Mouse (Mus musculus): Measurements from ENCODE around the gene Gm43720. TPM values are rescaled to one million over a fixed set of nuclear protein-coding genes. Genes with fewer than 3 reads are reported as not detected.

Gene Gm43720
- total RNA-seq, 2 experiments from 2014 or later = not detected

DNA sequence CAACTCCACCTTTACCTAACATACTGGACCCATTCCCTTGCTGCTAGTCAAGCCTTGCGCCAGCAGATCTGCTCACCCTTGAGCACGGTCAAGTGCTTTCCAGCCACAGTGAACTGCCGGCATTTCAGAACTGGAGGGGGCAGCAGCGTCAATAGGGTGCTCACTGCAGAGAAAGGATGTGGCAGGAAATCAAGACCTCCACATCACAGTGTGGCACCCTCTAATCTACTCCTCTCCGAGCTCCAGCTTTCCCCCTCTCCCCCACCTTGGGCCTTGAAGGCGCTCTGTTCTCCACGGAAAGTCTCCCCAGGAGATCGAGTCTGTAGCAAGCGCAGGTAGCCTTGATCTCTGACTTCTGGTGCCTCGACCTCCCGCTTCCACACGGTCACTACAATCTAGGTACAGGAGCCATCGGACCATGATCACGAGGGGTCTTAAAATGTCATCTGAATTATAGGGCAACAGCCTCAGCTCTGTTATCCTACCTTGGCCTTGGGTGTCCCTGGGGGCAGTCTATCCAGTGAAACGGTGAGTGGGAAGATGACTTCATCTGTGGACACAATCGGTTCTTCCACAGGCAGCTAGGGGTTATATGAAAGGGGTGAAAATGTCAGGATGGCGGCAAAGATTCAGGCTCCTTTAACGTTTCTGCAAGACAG, 17.0 kb downstream of the Gm43720 start:
- no peak for ATAC-seq (replicated peaks; ENCODE audit: poor library complexity)

DNA sequence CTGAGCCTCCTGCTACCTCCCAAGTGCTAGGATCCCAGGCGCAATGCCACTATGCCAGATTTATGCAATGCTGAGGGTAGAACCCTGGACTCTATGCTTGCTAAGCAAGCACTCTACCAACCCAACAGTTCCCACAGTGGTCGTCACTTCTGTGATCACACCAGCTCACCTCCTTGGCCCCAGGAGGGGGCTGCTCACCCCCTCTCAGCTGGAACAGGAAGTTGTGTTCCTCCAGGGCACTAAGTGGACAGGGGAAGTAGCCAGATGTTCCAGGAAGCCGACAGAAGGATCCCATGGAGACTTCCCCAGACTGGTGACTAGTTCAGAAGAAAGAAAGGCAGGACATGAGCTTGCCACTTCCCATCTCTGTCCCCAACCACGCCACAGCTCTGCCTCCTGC, 17.8 kb downstream of the Gm43720 start:
- ATAC-seq (replicated peaks; ENCODE audit: poor library complexity) = peak; percentile 6; the same call in 1 of the 2 replicates

DNA sequence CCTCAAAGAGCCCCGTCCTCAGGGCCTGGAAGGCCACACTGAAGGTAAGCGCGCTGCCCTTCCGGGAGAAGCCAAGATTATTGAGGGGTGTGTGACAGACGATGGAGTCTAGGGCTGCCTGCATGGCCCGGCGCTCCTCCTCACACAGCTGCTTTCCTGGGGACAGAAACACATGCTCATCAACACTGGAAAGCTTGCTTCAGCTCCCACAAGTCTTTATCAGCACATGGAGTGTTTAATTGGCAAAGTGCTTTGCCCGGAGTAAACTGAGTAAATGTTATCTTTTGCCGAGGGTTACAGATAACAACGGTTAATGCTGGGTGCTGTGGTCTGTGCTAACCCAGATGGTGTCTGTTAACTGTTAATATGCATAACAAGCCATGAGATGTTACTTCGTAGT, 18.9 kb downstream of the Gm43720 start:
- ATAC-seq (replicated peaks; ENCODE audit: poor library complexity) = peak; percentile 11

DNA sequence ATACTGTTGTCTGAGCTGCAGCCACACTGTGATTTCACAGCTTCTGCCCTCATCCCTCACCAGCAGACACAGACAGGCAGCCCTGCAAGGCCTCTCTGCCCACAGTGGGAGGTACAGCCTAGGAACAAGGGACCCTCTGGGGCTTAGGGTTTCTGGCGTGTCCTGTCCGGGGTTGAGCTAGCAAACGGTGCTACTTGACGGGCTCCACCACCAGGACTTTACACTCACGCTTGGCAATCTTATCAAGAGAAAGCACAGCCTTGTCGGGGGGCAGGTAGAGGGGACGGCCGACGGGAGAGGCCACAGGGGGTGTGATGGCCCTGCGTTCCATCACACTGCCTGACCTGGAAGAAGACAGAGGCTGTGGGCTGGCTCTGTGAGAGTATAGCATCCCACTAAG, 19.7 kb downstream of the Gm43720 start:
- no peak for ATAC-seq (replicated peaks; ENCODE audit: poor library complexity)

DNA sequence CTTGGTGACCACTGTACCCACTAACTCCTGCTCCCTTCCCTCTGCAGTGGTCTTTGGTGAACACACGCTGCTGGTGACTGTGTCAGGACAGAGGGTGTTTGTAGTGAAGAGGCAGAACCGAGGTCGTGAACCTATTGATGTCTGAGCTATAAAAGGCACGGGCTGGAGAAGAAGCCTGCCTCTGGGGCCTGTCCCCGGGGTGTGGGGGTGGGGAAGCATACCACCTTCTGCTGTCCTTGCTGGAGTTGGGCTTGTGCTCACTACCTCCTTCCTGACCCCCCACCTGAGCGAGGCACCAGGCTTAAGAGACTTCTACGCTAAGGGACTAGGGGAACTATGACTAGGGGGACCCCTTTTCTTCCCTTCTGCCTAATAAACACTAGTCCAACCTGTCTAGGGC, 20.8 kb downstream of the Gm43720 start:
- ATAC-seq (replicated peaks; ENCODE audit: poor library complexity) = no peak

DNA sequence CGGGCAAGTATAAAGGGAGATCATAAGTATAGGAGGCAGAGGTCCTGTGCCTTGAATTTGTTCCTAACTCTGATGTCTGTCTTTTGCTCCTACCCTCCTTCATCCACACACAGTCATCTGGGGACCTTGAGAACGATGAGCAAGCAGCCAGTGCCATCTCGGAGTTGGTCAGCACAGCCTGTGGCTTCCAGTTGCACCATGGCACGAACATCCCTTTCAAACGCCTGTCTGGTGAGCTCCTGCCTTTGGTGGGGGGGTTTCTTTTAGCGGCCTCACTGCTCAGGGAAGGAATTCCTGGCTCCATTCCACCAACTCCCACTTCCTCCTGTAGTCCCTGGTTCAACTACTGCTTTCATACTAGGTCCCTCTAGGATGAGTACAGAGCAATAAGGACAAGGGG, 21.2 kb downstream of the Gm43720 start:
- no peak for ATAC-seq (replicated peaks; ENCODE audit: poor library complexity)

DNA sequence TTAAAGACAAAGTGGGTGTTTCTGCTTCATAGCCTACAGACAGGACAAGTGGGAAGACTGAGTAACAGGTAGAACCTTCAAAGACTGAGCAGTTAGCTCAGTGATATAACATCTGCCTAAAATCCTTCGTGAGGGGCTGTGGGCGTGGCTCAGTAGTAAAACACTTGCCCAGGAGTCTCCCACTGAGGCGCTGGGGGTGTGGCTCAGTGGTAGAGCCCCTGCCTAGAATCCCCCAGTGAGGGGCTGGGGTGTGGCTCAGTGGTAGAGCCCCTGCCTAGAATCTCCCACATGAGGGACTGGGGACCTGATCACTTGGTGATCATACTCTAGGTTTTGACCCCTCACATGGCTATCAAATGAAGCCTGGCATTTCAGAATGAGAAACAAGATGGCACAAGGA, 21.7 kb downstream of the Gm43720 start:
- ATAC-seq (replicated peaks; ENCODE audit: poor library complexity) = no peak

DNA sequence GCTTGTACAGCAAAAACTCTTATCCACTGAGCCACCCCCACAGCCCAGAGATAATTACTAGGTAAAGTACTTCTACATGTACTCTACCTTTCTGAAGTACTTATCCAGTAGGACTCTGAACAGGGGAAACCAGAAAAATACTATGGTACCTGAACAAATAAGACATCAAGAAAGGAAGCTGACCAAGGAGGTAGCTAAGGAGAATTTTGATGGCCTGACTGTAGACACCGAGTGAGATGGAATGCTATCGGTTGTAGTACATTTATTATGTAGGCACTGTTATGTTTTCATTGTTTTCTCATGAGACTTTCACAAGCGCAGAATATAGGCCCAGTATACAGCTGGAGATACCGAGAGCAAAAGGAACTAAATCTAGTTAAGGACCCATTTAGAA, 22.2 kb downstream of the Gm43720 start:
- ATAC-seq (replicated peaks; ENCODE audit: poor library complexity) = no peak

DNA sequence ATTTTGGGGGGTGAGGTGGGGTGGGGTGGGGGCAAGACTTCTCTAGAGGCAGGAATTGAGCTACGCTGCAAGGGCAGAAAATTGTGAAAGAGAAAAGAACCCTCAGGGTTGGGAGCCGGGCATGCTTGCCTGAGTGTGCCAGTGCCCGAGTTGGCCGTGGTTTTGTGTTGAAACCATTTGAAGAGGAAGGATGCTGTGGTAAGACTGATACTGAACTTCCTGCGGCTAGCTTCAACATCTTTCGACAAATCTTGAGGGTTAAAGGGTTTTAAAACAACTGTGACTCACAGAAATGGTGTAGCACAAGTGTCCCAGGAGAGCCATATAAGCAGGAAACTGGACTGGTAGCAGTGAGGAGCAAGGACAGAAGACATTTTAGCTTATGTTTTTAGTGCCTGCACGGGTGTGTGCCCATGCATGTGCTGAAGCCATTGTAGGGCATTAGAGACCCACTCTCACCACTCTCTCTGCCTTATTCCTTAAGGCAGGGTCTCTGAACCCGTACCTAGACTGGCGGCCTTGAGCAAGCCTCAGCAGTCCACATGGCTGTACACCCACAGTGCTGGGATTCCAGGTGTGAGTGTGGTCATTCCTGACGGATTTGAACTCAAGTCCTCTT, 22.7 kb downstream of the Gm43720 start:
- ATAC-seq (replicated peaks; ENCODE audit: poor library complexity) = peak; percentile 38

DNA sequence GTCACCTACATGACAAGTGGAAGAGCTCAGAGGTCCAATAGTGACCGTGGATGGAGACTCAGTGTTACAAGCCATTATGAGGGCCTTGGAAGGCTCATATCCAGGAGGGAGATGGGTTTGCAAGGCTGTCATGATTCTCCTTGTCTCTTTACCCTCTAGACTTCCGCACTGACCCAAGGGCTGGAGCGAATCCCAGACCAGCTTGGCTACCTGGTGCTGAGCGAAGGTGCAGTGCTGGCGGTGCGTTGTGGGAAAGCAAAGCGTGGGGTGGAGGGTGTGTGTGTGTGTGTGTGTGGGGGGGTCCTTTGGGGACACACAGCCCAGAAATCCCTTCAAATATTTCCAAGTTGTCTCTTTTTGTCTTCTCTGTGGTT, 23.7 kb downstream of the Gm43720 start:
- no peak for ATAC-seq (replicated peaks; ENCODE audit: poor library complexity)

DNA sequence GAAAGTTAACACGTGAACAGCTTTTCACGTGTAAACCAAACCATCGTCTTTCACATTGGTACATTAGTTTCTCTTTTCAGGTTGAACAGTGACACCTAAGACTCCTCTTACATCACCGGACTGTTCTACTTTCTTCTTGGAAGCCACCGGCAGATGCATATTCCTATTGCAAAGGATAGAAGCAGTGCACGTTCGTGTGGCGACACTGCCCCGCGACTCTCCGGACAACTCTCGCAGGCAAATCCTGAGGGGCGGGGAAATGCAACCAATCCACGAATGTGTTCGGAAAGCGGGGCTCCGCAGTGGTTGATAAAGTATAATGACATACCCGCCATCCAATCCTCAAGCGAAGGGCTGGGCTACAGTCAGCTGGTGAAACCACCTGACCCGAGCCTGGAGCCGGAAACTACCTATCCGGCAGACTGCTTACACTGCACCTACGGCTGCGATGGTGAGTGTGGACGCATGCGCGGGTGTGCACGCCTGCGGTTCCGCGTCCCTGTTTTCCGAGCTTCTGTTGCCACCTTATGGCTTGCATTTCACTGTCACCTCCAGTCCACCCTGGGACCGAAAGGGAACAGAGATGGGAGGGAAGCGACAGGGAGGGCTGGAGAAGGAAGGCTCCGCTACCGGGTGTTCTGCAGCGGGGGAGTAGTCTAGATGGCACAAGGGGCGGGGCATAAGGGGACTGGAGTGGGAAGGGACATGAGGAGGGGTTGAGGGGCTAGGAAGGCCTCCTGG, 24.2 kb downstream of the Gm43720 start, which contains the start of gene Lamtor4:
TSS of gene Lamtor4 (plus strand) at position 130 of the 741 bp plus-strand sequence.
- peak; percentile 78 for ATAC-seq (replicated peaks; ENCODE audit: poor library complexity)

DNA sequence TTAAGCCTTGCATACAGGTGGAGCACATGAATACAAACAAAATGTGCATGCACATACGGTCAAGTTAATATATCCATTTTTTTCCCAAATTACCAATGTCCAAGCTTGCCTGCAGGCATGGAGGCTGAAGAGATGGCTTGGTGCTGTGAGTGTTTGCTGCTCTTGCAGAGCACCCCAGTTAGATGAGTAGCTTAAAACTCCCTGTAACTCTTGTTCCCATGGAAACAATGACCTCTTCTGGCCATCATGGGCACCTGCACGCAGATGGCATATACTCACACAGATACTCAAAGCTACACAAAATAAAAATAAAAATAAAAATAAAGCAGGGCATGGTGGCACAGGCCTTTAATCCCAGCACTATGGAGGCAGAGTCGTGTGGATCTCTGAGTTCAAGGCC, 26.7 kb downstream of the Gm43720 start:
- ATAC-seq (replicated peaks; ENCODE audit: poor library complexity) = no peak

DNA sequence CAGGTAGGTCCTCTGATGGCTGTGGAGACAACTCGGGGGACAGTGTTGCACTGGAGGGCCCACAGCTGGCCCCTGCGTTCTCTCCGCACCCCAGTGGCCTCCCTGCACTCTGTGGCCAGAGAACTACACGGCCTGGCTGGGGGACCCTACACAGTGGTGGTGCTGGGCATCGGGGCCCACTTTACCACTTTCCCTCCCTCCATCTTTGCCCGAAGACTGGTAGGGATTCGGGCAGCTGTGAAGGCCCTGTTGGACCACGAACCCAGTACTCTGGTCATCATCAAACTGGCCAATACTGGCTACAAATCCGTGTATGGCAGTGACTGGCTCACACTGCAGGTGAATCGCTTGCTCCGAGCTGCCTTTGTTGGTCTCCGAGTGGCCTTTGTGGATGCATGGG, 28.6 kb downstream of the Gm43720 start:
- no peak for ATAC-seq (replicated peaks; ENCODE audit: poor library complexity)

DNA sequence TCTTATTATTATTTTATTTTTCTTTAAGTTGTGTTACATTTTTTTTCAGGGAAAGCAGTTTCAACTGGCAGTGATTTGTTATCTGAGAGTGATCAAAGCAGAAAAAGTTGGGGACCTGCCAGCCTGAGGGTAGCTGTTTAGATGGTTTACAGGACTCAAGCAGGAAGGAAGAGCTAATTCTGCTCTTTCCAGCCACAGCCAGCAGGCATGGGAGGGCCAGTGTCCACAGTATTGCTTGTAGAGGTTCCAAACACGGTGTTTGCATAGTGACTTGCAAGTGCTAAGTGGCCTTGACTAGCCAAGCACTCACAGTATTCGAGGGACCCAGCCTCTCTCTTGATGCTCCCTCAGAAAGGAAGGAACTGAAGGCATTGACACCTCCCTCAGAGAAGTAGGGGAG, 38.2 kb downstream of the Gm43720 start:
- ATAC-seq (replicated peaks; ENCODE audit: poor library complexity) = no peak

DNA sequence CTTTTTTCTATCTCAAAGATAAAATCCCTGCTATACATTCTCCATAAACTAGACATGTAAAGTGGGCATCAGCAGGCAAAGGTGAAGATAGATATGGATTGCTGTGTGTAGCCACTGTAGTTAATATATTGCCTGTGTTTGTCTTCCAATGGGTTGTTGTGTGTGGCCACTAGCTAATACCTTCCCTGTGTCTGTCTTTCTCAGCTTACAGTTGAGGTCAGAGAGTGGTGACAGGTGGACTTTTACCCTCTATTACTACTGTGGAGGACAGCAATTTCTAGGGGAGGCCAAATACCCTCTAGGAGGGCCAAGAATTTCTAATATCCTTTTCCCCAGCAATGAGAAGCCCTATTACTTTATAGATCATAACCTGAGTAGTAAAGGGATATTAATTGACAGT, 45.5 kb downstream of the Gm43720 start:
- no peak for ATAC-seq (replicated peaks; ENCODE audit: poor library complexity)

DNA sequence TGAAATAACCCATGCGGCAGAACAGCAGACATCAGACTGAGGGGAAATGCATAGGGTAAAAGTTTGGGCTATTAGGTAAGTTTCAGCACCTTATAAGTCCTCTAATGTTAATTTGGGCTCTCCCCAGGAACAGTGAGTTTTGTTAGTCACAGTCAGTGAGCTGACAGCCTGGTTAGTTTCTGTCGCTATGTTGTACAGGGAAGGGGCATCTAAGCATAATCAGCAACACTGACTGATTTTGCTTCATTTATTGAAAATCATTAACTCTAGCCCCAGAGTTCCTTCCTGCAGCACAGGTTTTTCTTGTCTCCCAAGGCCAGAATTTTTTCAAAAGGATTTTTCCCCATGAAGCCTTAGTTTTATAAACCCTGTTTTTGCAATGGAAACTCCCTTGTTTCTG, 46.0 kb downstream of the Gm43720 start:
- no peak for ATAC-seq (replicated peaks; ENCODE audit: poor library complexity)

DNA sequence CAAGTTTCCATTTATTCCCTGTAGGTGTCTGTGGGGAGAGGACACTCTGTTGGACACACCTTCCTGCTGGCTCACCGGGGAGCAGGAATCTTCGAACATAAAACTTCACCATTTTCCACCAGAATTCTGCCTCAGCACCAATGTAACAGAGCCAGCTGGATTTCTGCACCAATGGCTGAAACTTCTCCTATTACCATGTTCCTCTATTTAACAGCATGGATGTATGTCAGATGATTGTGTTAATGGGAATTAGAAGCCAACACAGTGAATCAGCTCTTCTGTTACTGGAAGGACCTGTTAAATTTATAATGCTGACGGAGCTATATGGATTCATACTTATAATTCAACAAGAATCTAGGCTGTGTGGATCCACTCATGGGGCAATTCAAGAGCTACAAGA, 50.2 kb downstream of the Gm43720 start:
- peak; percentile 23; the same call in 1 of the 2 replicates for ATAC-seq (replicated peaks; ENCODE audit: poor library complexity)

DNA sequence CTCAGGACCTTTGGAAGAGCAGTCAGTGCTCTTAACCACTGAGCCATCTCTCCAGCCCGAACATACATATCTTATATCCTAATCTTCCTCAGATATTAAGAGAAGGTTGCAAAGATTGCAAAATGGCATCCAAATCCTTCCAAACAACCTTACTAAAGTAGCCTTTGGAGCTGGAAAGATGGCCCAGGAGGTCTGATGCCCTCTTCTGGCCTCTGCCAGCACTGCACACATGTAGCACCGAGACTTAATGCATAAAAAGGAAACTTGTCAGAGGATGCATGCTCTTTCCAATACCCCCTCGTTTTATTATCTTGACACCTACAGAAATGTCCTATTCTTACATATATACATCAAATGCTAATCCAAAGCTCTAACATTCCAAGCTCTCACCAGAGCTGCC, 51.7 kb downstream of the Gm43720 start:
- ATAC-seq (replicated peaks; ENCODE audit: poor library complexity) = peak; percentile 60

DNA sequence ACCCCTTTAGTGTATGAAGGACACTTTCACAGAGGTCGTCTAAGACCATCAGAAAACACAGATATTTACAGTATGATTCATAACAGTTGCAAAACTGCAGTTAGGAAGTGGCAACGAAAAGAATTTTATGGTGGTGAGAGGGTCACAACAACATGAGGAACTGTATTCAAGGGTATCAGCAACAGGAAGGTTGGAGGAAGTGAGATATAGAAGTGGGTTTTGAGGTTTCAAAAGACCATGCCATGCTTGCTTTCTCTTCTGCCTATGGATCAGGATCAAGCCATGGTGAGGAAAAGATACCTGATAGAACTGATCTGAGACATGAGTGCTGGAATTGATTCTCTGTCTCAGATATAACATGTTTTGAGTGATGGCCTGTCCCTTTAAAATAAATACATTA, 52.4 kb downstream of the Gm43720 start:
- ATAC-seq (replicated peaks; ENCODE audit: poor library complexity) = peak; percentile 86

DNA sequence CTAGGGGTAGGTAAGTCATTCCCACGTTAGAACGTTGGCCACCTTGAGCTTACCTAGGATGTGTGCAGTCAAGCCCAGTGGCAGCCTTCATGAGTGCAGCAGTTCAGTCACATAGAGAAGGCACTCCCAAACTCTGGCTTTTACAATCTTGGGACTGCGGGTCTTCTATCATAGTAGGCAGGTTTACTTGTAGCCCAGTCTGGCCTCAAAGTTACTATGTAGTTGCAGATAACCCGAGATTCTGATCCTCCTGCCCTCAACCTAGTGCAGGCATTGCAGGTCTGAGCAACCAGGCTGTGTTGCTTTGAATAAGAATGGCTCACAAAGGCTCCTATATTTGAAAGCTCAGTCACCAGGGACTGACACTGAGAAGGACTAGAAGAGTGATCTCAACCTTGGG, 53.3 kb downstream of the Gm43720 start:
- ATAC-seq (replicated peaks; ENCODE audit: poor library complexity) = peak; percentile 32; the same call in 1 of the 2 replicates

DNA sequence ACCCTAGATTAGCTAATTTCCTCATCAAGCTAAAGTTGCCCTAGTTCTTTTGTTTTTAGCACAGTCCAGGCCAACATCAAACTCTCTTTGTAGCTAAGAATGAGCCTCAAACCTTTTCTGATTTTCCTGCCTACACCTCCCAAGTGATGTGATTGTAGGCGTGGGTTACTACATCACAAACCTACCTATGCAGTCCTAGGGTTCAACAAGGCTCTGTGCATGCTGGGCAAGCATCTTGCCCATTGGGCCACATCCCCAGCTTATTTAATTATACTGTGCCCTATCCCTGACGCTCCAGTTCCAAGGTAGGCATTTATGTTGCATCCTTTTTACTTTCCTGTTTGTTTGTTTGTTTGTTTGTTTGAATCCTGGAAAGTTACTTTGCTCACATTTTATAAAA, 54.1 kb downstream of the Gm43720 start, which contains the start of gene Nxpe5:
TSS of gene Nxpe5 (plus strand) at position 199 of the 400 bp plus-strand sequence.
- ATAC-seq (replicated peaks; ENCODE audit: poor library complexity) = no peak

DNA sequence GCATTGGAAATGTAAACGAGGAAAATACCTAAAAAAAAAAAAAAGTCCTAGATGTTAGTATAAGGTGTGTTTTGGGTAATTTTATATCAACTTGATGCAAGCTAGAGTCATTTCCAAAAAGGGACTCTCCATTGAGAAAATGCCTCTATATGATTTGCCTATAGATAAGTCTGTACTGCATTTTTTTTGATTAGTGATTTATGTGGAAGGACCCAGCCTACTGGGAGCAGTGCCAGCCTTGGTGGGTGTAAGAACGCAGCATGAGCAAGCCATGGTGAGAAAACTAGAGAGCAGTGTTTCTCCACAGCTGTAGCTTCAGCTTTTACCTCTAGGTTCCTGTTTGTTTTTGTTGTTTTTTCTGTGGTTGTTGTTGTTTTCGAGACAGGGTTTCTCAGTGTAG, 56.5 kb downstream of the Gm43720 start:
- no peak for ATAC-seq (replicated peaks; ENCODE audit: poor library complexity)

Measured in megakaryocyte progenitor cell, adult 5-6 weeks (primary cell).